Mouse (Mus musculus) MEL (cell line): ENCODE results near the gene Calm3. TPM values are rescaled to one million over a fixed set of nuclear protein-coding genes. Genes with fewer than 3 reads are reported as not detected.

Experiments
- DNase-seq: peaks from one replicate; pipeline ENCODE4 v3.0.0; 2011; ENCODE audit warnings: low read depth, low spot score
- H3K27ac ChIP-seq: 2 replicates; pipeline ENCODE4 v1.5.1; 2012; ENCODE audit warnings: low read depth, mild to moderate bottlenecking, control low read depth, low read length, moderate library complexity; ENCODE audit not compliant: control insufficient read depth
- H3K27me3 ChIP-seq, 2 experiments: fragments of 150-350 bp in 1 of 2; sonication (generic) in 1 of 2; 2 replicates each; pipeline ENCODE4 v1.6.1; 2012; ENCODE audit warnings: low read length in 2 of 2, mild to moderate bottlenecking in 2 of 2, improper control_type of control experiment in 1 of 2, moderate library complexity in 1 of 2; ENCODE audit not compliant: insufficient read depth in 2 of 2, control insufficient read depth in 1 of 2
- H3K36me3 ChIP-seq, 2 experiments: 2 replicates each; pipeline ENCODE4 v1.6.1; 2012 to 2014; ENCODE audit warnings: low read length in 2 of 2, improper control_type of control experiment in 1 of 2, inconsistent platforms in 1 of 2, mild to moderate bottlenecking in 1 of 2; ENCODE audit not compliant: insufficient read depth in 2 of 2, control insufficient read depth in 1 of 2
- H3K4me1 ChIP-seq, 2 experiments: fragments of 150-350 bp in 1 of 2; sonication (generic) in 1 of 2; 2 replicates each; pipeline ENCODE4 v1.6.1; 2012; ENCODE audit warnings: low read length in 2 of 2, improper control_type of control experiment in 1 of 2, mild to moderate bottlenecking in 1 of 2; ENCODE audit not compliant: insufficient read depth in 2 of 2, control insufficient read depth in 1 of 2
- H3K4me3 ChIP-seq, 2 experiments: fragments of 150-350 bp in 1 of 2; sonication (generic) in 1 of 2; 2 replicates each; pipeline ENCODE4 v1.5.1; 2012; ENCODE audit warnings: low read depth in 2 of 2, low read length in 2 of 2, mild to moderate bottlenecking in 2 of 2, moderate library complexity in 2 of 2, control low read depth in 1 of 2, improper control_type of control experiment in 1 of 2; ENCODE audit not compliant: control insufficient read depth in 1 of 2, insufficient read depth in 1 of 2
- H3K79me2 ChIP-seq: 2 replicates; pipeline ENCODE4 v1.6.1; 2012; ENCODE audit warnings: mild to moderate bottlenecking, low read length, moderate library complexity; ENCODE audit not compliant: control insufficient read depth, poor library complexity, insufficient read depth
- H3K9ac ChIP-seq: 2 replicates; pipeline ENCODE4 v1.6.1; 2012; ENCODE audit warnings: low read depth, mild to moderate bottlenecking, control low read depth, low read length, moderate library complexity; ENCODE audit not compliant: control insufficient read depth, poor library complexity, severe bottlenecking
- H3K9me3 ChIP-seq: fragments of 150-350 bp; sonication (generic); replicated peaks from 2 replicates; pipeline ENCODE4 v1.6.1; 2012; ENCODE audit warnings: mild to moderate bottlenecking, low read length, improper control_type of control experiment, moderate library complexity; ENCODE audit not compliant: insufficient read depth
- BHLHE40 ChIP-seq: IDR thresholded peaks from 2 replicates; pipeline ENCODE4 v1.6.1; 2012; ENCODE audit warnings: low read depth, mild to moderate bottlenecking, inconsistent platforms, low read length, improper control_type of control experiment, borderline replicate concordance
- CHD1 ChIP-seq: IDR thresholded peaks from 2 replicates; pipeline ENCODE4 v1.6.1; 2012; ENCODE audit warnings: low read depth, mild to moderate bottlenecking, inconsistent platforms, low read length, improper control_type of control experiment
- CHD2 ChIP-seq: IDR thresholded peaks from 2 replicates; pipeline ENCODE4 v1.6.1; 2011; ENCODE audit warnings: low read length, improper control_type of control experiment
- ELF1 ChIP-seq: IDR thresholded peaks from 2 replicates; pipeline ENCODE4 v1.6.1; 2014; ENCODE audit warnings: low read depth, mild to moderate bottlenecking, inconsistent platforms, low read length, improper control_type of control experiment, moderate library complexity
- ETS1 ChIP-seq: IDR thresholded peaks from 2 replicates; pipeline ENCODE4 v1.6.1; 2012; ENCODE audit warnings: low read depth, mild to moderate bottlenecking, inconsistent platforms, low read length, improper control_type of control experiment, moderate library complexity
- GABPA ChIP-seq: IDR thresholded peaks from 2 replicates; pipeline ENCODE4 v1.6.1; 2012; ENCODE audit warnings: low read depth, mild to moderate bottlenecking, inconsistent platforms, low read length, improper control_type of control experiment, moderate library complexity
- GATA1 ChIP-seq: IDR thresholded peaks from 2 replicates; pipeline ENCODE4 v1.6.1; 2011; ENCODE audit warnings: low read depth, low read length, improper control_type of control experiment
- HCFC1 ChIP-seq: IDR thresholded peaks from 2 replicates; pipeline ENCODE4 v1.6.1; 2012; ENCODE audit warnings: low read depth, mild to moderate bottlenecking, inconsistent platforms, low read length, improper control_type of control experiment, moderate library complexity
- KAT2A ChIP-seq: conservative IDR thresholded peaks from 2 replicates; pipeline ENCODE4 v1.6.1; 2012; ENCODE audit warnings: low read depth, low read length, improper control_type of control experiment, inconsistent platforms
- MAZ ChIP-seq: IDR thresholded peaks from 2 replicates; pipeline ENCODE4 v1.6.1; 2012; ENCODE audit warnings: low read depth, mild to moderate bottlenecking, inconsistent platforms, low read length, improper control_type of control experiment
- MYC ChIP-seq: IDR thresholded peaks from 2 replicates; pipeline ENCODE4 v1.6.1; 2011; ENCODE audit warnings: low read depth, mild to moderate bottlenecking, low read length, improper control_type of control experiment, moderate library complexity
- POLR2AphosphoS2 ChIP-seq: IDR thresholded peaks from 2 replicates; pipeline ENCODE4 v1.6.1; 2011; ENCODE audit warnings: low read length, improper control_type of control experiment
- RAD21 ChIP-seq: IDR thresholded peaks from 2 replicates; pipeline ENCODE4 v1.6.1; 2011; ENCODE audit warnings: mild to moderate bottlenecking, low read depth, low read length, improper control_type of control experiment
- RCOR1 ChIP-seq: IDR thresholded peaks from 2 replicates; pipeline ENCODE4 v1.6.1; 2012; ENCODE audit warnings: low read depth, mild to moderate bottlenecking, inconsistent platforms, low read length, improper control_type of control experiment
- SMC3 ChIP-seq: IDR thresholded peaks from 2 replicates; pipeline ENCODE4 v1.6.1; 2011; ENCODE audit warnings: low read depth, low read length, improper control_type of control experiment
- UBTF ChIP-seq: IDR thresholded peaks from 2 replicates; pipeline ENCODE4 v1.6.1; 2012; ENCODE audit warnings: low read depth, mild to moderate bottlenecking, inconsistent platforms, low read length, improper control_type of control experiment, moderate library complexity, borderline replicate concordance; ENCODE audit not compliant: insufficient read depth
- USF2 ChIP-seq, 2 experiments: IDR thresholded peaks; 2 replicates each; pipeline ENCODE4 v1.6.1; 2011 to 2012; ENCODE audit warnings: improper control_type of control experiment in 2 of 2, low read length in 2 of 2, borderline replicate concordance in 1 of 2, inconsistent platforms in 1 of 2, low read depth in 1 of 2, mild to moderate bottlenecking in 1 of 2; ENCODE audit not compliant: insufficient read depth in 1 of 2
- ZC3H11A ChIP-seq: IDR thresholded peaks from 2 replicates; pipeline ENCODE4 v1.6.1; 2012; ENCODE audit warnings: low read depth, mild to moderate bottlenecking, inconsistent platforms, low read length, improper control_type of control experiment
- ZKSCAN1 ChIP-seq: IDR thresholded peaks from 2 replicates; pipeline ENCODE4 v1.6.1; 2012; ENCODE audit warnings: low read depth, mild to moderate bottlenecking, inconsistent platforms, low read length, improper control_type of control experiment, moderate library complexity
- polyA plus RNA-seq, 2 experiments: library from polyadenylated mRNA; stranded (reverse) in 1 of 2; unstranded in 1 of 2; fragments of >175 nt in 1 of 2; fragments of >200 nt in 1 of 2; gene quantifications; 2 replicates each; pipeline versions ENCODE4 v1.2.1 to v1.2.4; 2012; ENCODE audit warnings: low replicate concordance in 2 of 2, low read depth in 1 of 2; ENCODE audit not compliant: insufficient read length in 2 of 2, insufficient read depth in 1 of 2, missing spikeins in 1 of 2
- total RNA-seq: library from RNA; depleted of rRNA; stranded (reverse); fragments of 300-350 nt; gene quantifications from 2 replicates; pipeline ENCODE4 v1.2.3, GENCODE M21; 2012; rRNA removed

The Calm3 gene
- total and polyA plus RNA-seq, 3 experiments: 482 to 1,030 (median 515) TPM

DNA sequence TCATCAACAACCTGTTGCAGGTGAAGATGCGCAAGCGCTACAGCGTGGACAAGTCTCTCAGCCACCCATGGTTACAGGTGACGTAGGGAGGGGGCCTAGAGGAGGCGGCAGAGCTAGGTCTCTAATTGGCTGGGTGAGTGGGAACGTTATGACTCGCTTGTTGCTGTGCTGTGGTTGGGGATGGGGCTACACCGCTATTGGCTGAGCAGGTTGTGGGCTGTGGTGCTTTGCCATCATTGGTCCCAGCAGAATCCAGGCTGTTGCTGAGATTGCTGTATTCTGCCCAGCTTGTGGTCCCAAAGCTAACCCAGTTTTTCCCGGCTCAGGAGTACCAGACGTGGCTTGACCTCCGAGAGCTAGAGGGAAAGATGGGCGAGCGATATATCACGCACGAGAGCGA, 54.4 kb downstream of the Calm3 start:
- H3K27ac ChIP-seq: no peak overlapping the region
- H3K27me3 ChIP-seq: no peaks in the 10 kb centered on the region
- no peaks in the 10 kb centered on the region for H3K4me1 ChIP-seq
- no peak overlapping the region for H3K9ac ChIP-seq
- no peaks in the 10 kb centered on the region; a peak in 1 of 4 replicates for H3K36me3 ChIP-seq
- TF ChIP-seq RAD21 (no peak), USF2 (IDR thresholded peaks at IDR 0.05; ENCODE audit: borderline replicate concordance in 1 of 2, insufficient read depth in 1 of 2, low read depth in 1 of 2, low read length in 2 of 2) (no peak), GABPA (no peak), UBTF (no peak), HCFC1 (no peak)
- no peaks in the 10 kb centered on the region for H3K79me2 ChIP-seq
- H3K4me3 ChIP-seq: no peak overlapping the region
- no peaks in the 10 kb centered on the region for H3K9me3 ChIP-seq
- peak; percentile 26 for DNase-seq

DNA sequence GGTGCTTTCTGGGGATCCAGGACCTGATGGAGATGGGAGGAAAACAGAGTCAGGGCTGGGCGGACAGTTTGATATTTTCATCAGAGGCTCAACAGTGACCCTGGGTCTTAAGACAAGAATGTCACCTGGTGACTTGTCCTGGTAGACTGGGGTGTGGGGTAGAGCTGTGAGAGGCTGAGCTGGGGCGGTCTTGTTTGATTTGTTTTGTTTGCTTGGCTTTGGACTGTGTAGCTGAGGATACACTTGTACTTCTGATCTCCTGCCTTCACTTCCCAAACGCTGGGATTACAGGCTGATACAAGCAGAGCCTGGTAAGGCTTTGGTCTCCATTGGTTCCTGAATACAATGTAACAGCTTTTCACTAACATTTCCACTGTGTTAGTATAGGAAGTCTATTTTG, 56.4 kb downstream of the Calm3 start:
- no peak overlapping the region for H3K9ac ChIP-seq
- H3K9me3 ChIP-seq: no peaks in the 10 kb centered on the region
- H3K36me3 ChIP-seq: no peaks in the 10 kb centered on the region

More for the DNA sequence above, 56.4 kb downstream of the Calm3 start:
- no peak for TF ChIP-seq ELF1
- no peak for TF ChIP-seq USF2 (IDR thresholded peaks at IDR 0.05; ENCODE audit: borderline replicate concordance in 1 of 2, insufficient read depth in 1 of 2, low read depth in 1 of 2, low read length in 2 of 2)
- no peak for TF ChIP-seq POLR2AphosphoS2
- TF ChIP-seq CHD1: no peak
- TF ChIP-seq SMC3: no peak
- no peak for TF ChIP-seq RCOR1
- no peak for TF ChIP-seq CHD2
- TF ChIP-seq GATA1: no peak
- TF ChIP-seq MYC: no peak
- no peak for TF ChIP-seq ETS1
- no peak for TF ChIP-seq KAT2A
- TF ChIP-seq ZC3H11A: no peak
- TF ChIP-seq ZKSCAN1: no peak
- no peak for TF ChIP-seq MAZ
- TF ChIP-seq BHLHE40: no peak
- Histone ChIP-seq H3K27me3 (no peaks in the 10 kb centered on the region), H3K79me2 (no peaks in the 10 kb centered on the region), H3K4me3 (no peak overlapping the region), H3K27ac (no peak overlapping the region), H3K4me1 (no peaks in the 10 kb centered on the region)
- no peak for DNase-seq

Other genes with a start within 250 kb of the Calm3 start
- not detected in 2 replicates for gene Ceacam15, start 248.4 kb downstream of the Calm3 start, total RNA-seq
- not detected for gene Ceacam15, start 248.4 kb downstream of the Calm3 start, polyA plus RNA-seq
- gene Ceacam9, start 202.2 kb downstream of the Calm3 start, total RNA-seq: not detected in 2 replicates
- gene Ceacam9, start 202.2 kb downstream of the Calm3 start, polyA plus RNA-seq: not detected
- 279 and 288 TPM in 2 replicates for gene Ap2s1, start 185.7 kb downstream of the Calm3 start, total RNA-seq
- gene Ap2s1, start 185.7 kb downstream of the Calm3 start, polyA plus RNA-seq: 100 to 1,000 TPM in 1 of 2 experiments, not detected in 1; 297 TPM
- 72.0 and 88.6 TPM in 2 replicates for gene Slc1a5, start 142.8 kb downstream of the Calm3 start, total RNA-seq
- 100 to 1,000 TPM in 1 of 2 experiments, not detected in 1; 180 TPM for gene Slc1a5, start 142.8 kb downstream of the Calm3 start, polyA plus RNA-seq
- 54.7 and 55.8 TPM in 2 replicates for gene Strn4, start 108.2 kb downstream of the Calm3 start, total RNA-seq
- 10 to 100 TPM in 1 of 2 experiments, not detected in 1; 93.5 TPM for gene Strn4, start 108.2 kb downstream of the Calm3 start, polyA plus RNA-seq
- gene Fkrp, start 107.4 kb downstream of the Calm3 start, total RNA-seq: 12.6 and 15.9 TPM in 2 replicates
- gene Fkrp, start 107.4 kb downstream of the Calm3 start, polyA plus RNA-seq: 10 to 100 TPM in 1 of 2 experiments, not detected in 1; 19.2 TPM
- 2.1 and 2.9 TPM in 2 replicates for gene Prkd2, start 81.2 kb downstream of the Calm3 start, total RNA-seq
- gene Prkd2, start 81.2 kb downstream of the Calm3 start, polyA plus RNA-seq: 1 to 10 TPM in 1 of 2 experiments, not detected in 1; 8.7 TPM
- gene Dact3, start 48.8 kb downstream of the Calm3 start, total RNA-seq: 0.31 and 0.49 TPM in 2 replicates
- 1 to 10 TPM in 1 of 2 experiments, not detected in 1; 2.1 TPM for gene Dact3, start 48.8 kb downstream of the Calm3 start, polyA plus RNA-seq
- 0.39 TPM in 1 of 2 replicates, not detected in the other for gene Gng8, start 32.3 kb downstream of the Calm3 start, total RNA-seq
- 1 to 10 TPM in 1 of 2 experiments, not detected in 1; 2.2 TPM for gene Gng8, start 32.3 kb downstream of the Calm3 start, polyA plus RNA-seq
- 19.6 and 22.8 TPM in 2 replicates for gene Ptgir, start 17.6 kb downstream of the Calm3 start, total RNA-seq
- gene Ptgir, start 17.6 kb downstream of the Calm3 start, polyA plus RNA-seq: 10 to 100 TPM in 1 of 2 experiments, not detected in 1; 23.7 TPM
- not detected in 2 replicates for gene Pnmal2, start 20.6 kb upstream of the Calm3 start, total RNA-seq
- gene Pnmal2, start 20.6 kb upstream of the Calm3 start, polyA plus RNA-seq: under 1 TPM in 1 of 2 experiments, not detected in 1; 0.07 TPM
- 0.19 and 0.23 TPM in 2 replicates for gene Pnmal1, start 35.6 kb upstream of the Calm3 start, total RNA-seq
- under 1 TPM in 1 of 2 experiments, not detected in 1; 0.53 TPM for gene Pnmal1, start 35.6 kb upstream of the Calm3 start, polyA plus RNA-seq
- not detected in 2 replicates for gene Gm42372, start 59.0 kb upstream of the Calm3 start, total RNA-seq
- gene Gm42372, start 59.0 kb upstream of the Calm3 start, polyA plus RNA-seq: under 1 TPM in 1 of 2 experiments, not detected in 1; 0.42 TPM
- not detected in 2 replicates for gene Ccdc8, start 68.6 kb upstream of the Calm3 start, total RNA-seq
- under 1 TPM in 1 of 2 experiments, not detected in 1; 0.11 TPM for gene Ccdc8, start 68.6 kb upstream of the Calm3 start, polyA plus RNA-seq
- gene Ppp5c, start 103.8 kb upstream of the Calm3 start, total RNA-seq: 94.2 and 101 TPM in 2 replicates
- 100 to 1,000 TPM; 178 to 249 TPM for gene Ppp5c, start 103.8 kb upstream of the Calm3 start, polyA plus RNA-seq
- gene Hif3a, start 138.3 kb upstream of the Calm3 start, total RNA-seq: 8.0 and 9.6 TPM in 2 replicates
- 10 to 100 TPM in 1 of 2 experiments, not detected in 1; 37.9 TPM for gene Hif3a, start 138.3 kb upstream of the Calm3 start, polyA plus RNA-seq
- 0.23 and 0.36 TPM in 2 replicates for gene Psg16, start 149.9 kb upstream of the Calm3 start, total RNA-seq
- under 1 TPM in 1 of 2 experiments, not detected in 1; 0.67 TPM for gene Psg16, start 149.9 kb upstream of the Calm3 start, polyA plus RNA-seq
- not detected in 2 replicates for gene Ceacam3, start 226.2 kb upstream of the Calm3 start, total RNA-seq
- not detected for gene Ceacam3, start 226.2 kb upstream of the Calm3 start, polyA plus RNA-seq